Mouse (Mus musculus) forebrain, embryonic 16.5 days (tissue): Measurements from ENCODE around the gene Ttll8. TPM values are rescaled to one million over a fixed set of nuclear protein-coding genes. Genes with fewer than 3 reads are reported as not detected.
A peak's percentile ranks its signal among the peaks of the same experiment; 100 is the strongest.

ENCODE experiments used
- ATAC-seq: fragments of 200-750 bp; cut with Nextera tagmentation; 2 replicates; pipeline ENCODE4 v1.8.0; 2017; ENCODE audit warnings: mild to moderate bottlenecking, moderate library complexity
- H3K27ac ChIP-seq: fragments of 300-500 bp; sonication (generic); 2 replicates; pipeline ENCODE4 v1.5.1; 2014; ENCODE audit warnings: low read length, control low read depth
- H3K27me3 ChIP-seq: fragments of 300-500 bp; sonication (generic); replicated peaks from 2 replicates; pipeline ENCODE4 v1.6.1; 2014; ENCODE audit warnings: low read length; ENCODE audit not compliant: control insufficient read depth, insufficient read depth
- H3K36me3 ChIP-seq: fragments of 300-500 bp; sonication (generic); 2 replicates; pipeline ENCODE4 v1.6.1; 2014; ENCODE audit not compliant: control insufficient read depth, insufficient read depth
- H3K4me1 ChIP-seq: fragments of 300-500 bp; sonication (generic); replicated peaks from 2 replicates; pipeline ENCODE4 v1.6.1; 2014; ENCODE audit warnings: low read length; ENCODE audit not compliant: control insufficient read depth, insufficient read depth
- H3K4me2 ChIP-seq: fragments of 300-500 bp; sonication (generic); 2 replicates; pipeline ENCODE4 v1.6.1; 2014; ENCODE audit warnings: mild to moderate bottlenecking, low read length, control low read depth
- H3K4me3 ChIP-seq: fragments of 300-500 bp; sonication (generic); replicated peaks from 2 replicates; pipeline ENCODE4 v1.5.1; 2014; ENCODE audit warnings: mild to moderate bottlenecking, low read length, control low read depth
- H3K9ac ChIP-seq: fragments of 300-500 bp; sonication (generic); replicated peaks from 2 replicates; pipeline ENCODE4 v1.6.1; 2014; ENCODE audit warnings: low read depth, low read length, control low read depth
- H3K9me3 ChIP-seq: fragments of 300-500 bp; sonication (generic); 2 replicates; pipeline ENCODE4 v1.6.1; 2016; ENCODE audit warnings: low read length; ENCODE audit not compliant: control insufficient read depth
- WGBS: fragments of 180-500 bp; shearing (Covaris S2); extraction: QIAGEN DNeasy Blood & Tissue Kit; methylation state at CpG from one replicate; pipeline ENCODE4 v1.1.7; 2014; 5-methylcytosine and 5-hydroxymethylcytosine counted together
- polyA plus RNA-seq: library from polyadenylated mRNA; unstranded; fragments of >200 nt; fragmentation: Nextera tagmentation; extraction: Ambion mirVana; gene quantifications from 2 replicates; pipeline ENCODE4 v1.2.1, GENCODE M21; 2015

Ttll8 gene
- polyA plus RNA-seq, 1 experiment from 2014 or later, result 0.08 TPM

- H3K9me3 ChIP-seq, result no peaks in the 10 kb centered on the region
- 61% methylated on average over 7 of the region's 7 CpGs for WGBS
- H3K36me3 ChIP-seq, result peaks cover 18% of the 10 kb centered on the region; the same call in 1 of the 2 replicates
- H3K4me1 ChIP-seq, result peaks cover 18% of the 10 kb centered on the region
- H3K4me2 ChIP-seq, result no peak overlapping the region
- H3K27ac ChIP-seq, result no peak overlapping the region
- no peaks in the 10 kb centered on the region for H3K27me3 ChIP-seq
- H3K9ac ChIP-seq, result no peak overlapping the region
- H3K4me3 ChIP-seq, result no peak overlapping the region
- ATAC-seq, result no peak
Observed at GRCm38 (mm10) chr15:88866934-88867356, 87.3 kb downstream of the Ttll8 start.

DNA sequence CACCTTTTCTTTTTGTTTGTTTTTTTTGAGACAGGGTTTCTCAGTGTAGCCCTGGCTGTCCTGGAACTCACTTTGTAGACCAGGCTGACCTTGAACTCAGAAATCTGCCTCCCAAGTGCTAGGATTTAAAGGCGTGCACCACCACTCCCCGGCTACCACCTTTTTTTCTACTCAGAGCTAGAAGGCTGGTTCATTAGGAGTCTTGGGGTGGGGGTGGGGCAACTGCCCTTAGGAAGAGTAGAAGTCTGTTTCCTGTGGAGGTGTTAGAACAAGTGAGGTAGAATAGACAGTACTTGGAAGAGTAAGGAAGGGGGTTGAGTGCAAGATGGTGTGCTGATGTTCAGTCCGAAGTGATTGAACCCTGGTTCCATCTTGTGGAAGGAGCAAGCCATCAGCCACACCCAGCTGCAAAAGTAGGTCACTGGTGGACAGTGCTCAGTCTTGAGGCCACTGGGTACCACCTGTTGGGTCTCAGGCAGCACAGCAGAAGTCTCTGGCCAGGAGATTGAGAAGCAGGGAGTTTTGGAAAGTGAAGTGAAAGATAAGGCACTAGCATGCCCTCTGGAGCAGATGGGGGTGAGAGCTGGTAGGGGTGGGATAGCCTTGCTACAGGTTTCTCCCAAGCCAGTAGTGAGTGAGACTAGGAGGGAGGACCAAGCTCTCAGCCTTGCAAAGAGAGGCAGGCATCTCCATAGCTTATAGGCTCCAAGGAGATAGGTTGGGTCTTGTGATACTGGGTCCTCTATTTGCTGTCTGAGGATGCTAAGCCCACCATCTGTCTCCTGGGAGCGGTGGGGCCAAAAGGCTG is 88.1 kb downstream of the Ttll8 start:
- Histone ChIP-seq H3K4me2 (no peak overlapping the region), H3K4me3 (no peak overlapping the region), H3K9me3 (no peaks in the 10 kb centered on the region), H3K9ac (no peak overlapping the region), H3K36me3 (peaks cover 18% of the 10 kb centered on the region; the same call in 1 of the 2 replicates), H3K27me3 (no peaks in the 10 kb centered on the region), H3K4me1 (peaks cover 24% of the 10 kb centered on the region), H3K27ac (no peak overlapping the region)
- no peak for ATAC-seq
- 90% methylated on average over 4 of the region's 4 CpGs for WGBS

- 91% methylated on average over 14 of the region's 14 CpGs for WGBS
- H3K9ac ChIP-seq, result no peak overlapping the region
- H3K4me1 ChIP-seq, result peaks cover 24% of the 10 kb centered on the region
- no peak overlapping the region for H3K4me3 ChIP-seq
- H3K27ac ChIP-seq, result no peak overlapping the region
- no peak for ATAC-seq
- peaks cover 18% of the 10 kb centered on the region; the same call in 1 of the 2 replicates for H3K36me3 ChIP-seq
- H3K9me3 ChIP-seq, result no peaks in the 10 kb centered on the region
- H3K27me3 ChIP-seq, result no peaks in the 10 kb centered on the region
- no peak overlapping the region for H3K4me2 ChIP-seq
Observed at GRCm38 (mm10) chr15:88865061-88865460, 89.2 kb downstream of the Ttll8 start.

DNA sequence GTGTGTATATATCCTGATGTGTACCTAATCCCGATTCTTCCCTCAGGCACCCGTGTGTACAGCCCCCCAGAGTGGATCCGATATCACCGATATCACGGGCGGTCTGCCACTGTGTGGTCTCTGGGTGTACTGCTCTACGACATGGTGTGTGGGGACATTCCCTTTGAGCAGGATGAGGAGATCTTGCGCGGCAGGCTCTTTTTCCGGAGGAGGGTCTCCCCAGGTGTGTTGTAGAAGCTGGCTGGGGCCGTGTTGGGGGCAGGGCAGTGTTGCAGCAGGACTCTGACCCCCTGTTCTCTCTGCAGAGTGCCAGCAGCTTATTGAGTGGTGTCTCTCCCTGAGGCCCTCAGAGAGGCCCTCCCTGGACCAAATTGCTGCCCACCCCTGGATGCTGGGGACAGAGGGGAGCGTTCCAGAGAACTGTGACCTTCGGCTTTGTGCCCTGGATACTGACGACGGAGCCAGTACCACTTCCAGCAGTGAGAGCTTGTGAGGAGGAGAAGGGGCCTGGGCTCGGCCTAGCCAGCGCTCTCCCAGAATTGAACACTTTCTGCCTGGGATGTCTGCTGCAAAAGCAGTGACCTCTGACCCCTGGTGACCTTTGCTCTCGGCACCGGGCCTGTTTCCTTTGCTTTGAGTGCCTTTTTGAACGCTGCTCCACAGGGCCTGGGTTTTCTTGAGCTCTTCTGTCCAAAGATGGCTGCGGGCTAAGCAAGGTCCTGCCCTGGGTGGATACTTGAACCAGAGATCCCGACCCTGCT is 89.8 kb downstream of the Ttll8 start:
- peak overlapping the region; percentile 96 for H3K4me3 ChIP-seq
- peaks cover 24% of the 10 kb centered on the region for H3K4me1 ChIP-seq
- no peaks in the 10 kb centered on the region for H3K27me3 ChIP-seq
- peak overlapping the region; percentile 99 for H3K27ac ChIP-seq
- H3K4me2 ChIP-seq, result peak overlapping the region; percentile 85
- H3K36me3 ChIP-seq, result peaks cover 18% of the 10 kb centered on the region; the same call in 1 of the 2 replicates
- peak overlapping the region; percentile 96 for H3K9ac ChIP-seq
- ATAC-seq, result no peak; the same call in 1 of the 2 replicates
- WGBS, result 53% methylated on average over 22 of the region's 22 CpGs
- no peaks in the 10 kb centered on the region for H3K9me3 ChIP-seq

- peaks cover 24% of the 10 kb centered on the region for H3K4me1 ChIP-seq
- H3K4me3 ChIP-seq, result peak overlapping the region; percentile 96
- H3K4me2 ChIP-seq, result peak overlapping the region; percentile 85
- peak; percentile 75 for ATAC-seq
- H3K27ac ChIP-seq, result peak overlapping the region; percentile 99
- no peaks in the 10 kb centered on the region for H3K27me3 ChIP-seq
- 0% methylated on average over 38 of the region's 39 CpGs for WGBS
- peaks cover 18% of the 10 kb centered on the region; the same call in 1 of the 2 replicates for H3K36me3 ChIP-seq
- peak overlapping the region; percentile 96 for H3K9ac ChIP-seq
- no peaks in the 10 kb centered on the region for H3K9me3 ChIP-seq
Observed at GRCm38 (mm10) chr15:88863695-88864231, 90.5 kb downstream of the Ttll8 start.

DNA sequence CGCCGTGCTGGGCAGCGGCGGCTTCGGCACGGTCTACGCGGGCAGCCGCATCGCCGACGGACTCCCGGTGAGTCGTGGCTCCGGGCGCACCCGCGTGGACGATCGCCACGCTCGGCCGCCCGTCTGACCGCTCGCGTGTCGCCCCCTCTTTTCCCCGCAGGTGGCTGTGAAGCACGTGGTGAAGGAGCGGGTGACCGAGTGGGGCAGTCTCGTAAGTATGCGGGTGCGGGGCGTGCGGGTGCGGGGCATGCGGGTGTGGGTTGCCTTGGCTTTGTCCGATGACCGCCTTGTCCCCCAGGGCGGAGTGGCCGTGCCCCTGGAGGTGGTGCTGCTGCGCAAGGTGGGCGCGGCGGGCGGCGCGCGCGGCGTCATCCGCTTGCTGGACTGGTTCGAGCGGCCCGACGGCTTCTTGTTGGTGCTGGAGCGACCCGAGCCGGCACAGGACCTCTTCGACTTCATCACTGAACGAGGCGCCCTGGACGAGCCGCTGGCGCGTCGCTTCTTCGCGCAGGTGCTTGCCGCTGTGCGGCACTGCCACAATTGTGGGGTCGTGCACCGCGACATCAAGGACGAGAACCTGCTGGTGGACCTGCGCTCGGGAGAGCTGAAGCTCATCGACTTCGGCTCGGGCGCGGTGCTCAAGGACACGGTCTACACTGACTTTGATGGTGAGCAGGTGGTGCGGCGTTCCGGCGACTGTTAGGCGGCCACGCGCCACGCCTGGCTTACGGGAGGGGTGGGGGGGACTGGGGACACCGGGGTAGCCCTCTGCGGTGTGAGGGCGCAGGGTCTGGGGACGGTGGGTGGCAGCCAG is 91.1 kb downstream of the Ttll8 start:
- peak overlapping the region; percentile 85 for H3K4me2 ChIP-seq
- peaks cover 27% of the 10 kb centered on the region for H3K4me1 ChIP-seq
- ATAC-seq, result peak; percentile 0; the same call in 1 of the 2 replicates
- H3K4me3 ChIP-seq, result peak overlapping the region; percentile 96
- no peaks in the 10 kb centered on the region for H3K27me3 ChIP-seq
- H3K36me3 ChIP-seq, result peaks cover 18% of the 10 kb centered on the region; the same call in 1 of the 2 replicates
- under 1% methylated on average over 95 of the region's 98 CpGs for WGBS
- peak overlapping the region; percentile 96 for H3K9ac ChIP-seq
- H3K9me3 ChIP-seq, result no peaks in the 10 kb centered on the region
- H3K27ac ChIP-seq, result peak overlapping the region; percentile 99

DNA sequence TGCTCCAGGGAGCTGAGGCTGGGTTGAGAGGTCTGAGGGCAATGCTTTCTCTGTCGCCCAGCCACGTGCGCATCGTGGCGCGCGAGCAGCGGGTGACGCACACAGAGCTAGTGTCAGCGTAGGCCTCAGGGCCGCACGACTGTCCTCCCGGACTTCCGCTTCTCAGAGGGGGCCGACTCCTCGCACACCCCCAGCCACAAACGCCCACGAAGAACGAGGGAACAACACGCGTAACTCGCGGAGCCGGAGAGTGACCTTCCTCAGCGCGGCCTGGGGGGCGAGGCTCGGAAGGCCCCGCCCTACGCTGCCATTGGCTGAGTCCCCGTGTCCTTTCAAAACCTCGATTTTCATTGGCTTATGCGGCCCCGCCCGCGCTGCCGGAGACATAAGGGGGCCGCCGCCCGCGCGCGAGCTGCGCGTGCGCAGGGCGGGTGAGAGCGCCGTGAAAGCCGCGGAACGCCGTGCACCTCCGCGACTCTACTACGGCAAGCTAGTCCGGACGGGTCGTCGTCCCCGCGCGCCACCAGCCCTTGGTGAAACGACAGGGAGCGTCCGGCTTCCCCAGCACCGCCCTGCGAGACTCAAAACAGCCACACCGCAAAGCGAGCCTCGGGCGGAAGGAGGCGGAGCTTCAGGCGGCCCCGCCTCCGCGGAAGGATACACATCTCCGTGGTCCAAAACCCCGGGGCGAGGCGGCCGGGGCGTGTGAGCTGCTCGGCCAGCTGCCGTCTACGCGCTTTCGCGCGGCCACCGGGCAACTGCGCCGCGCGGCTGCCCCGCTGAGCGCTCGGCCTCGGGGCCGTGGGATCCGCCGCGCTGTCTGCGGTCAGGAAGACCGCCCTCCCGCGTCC is 92.2 kb downstream of the Ttll8 start, which contains the start of gene Pim3:
Gene Pim3, plus strand, starts transcription at position 415 of the 851 bp plus-strand sequence.
- peak within 1 kb of the TSS; percentile 96 for H3K4me3 ChIP-seq
- peaks cover 18% of the 10 kb centered on the region; the same call in 1 of the 2 replicates for H3K36me3 ChIP-seq
- no peaks in the 10 kb centered on the region for H3K9me3 ChIP-seq
- no peaks in the 10 kb centered on the region for H3K27me3 ChIP-seq
- WGBS, result under 1% methylated on average over 107 of the region's 107 CpGs
- H3K9ac ChIP-seq, result peak within 1 kb of the TSS; percentile 96
- peaks cover 27% of the 10 kb centered on the region for H3K4me1 ChIP-seq
- peak within 1 kb of the TSS; percentile 99 for H3K27ac ChIP-seq
- H3K4me2 ChIP-seq, result peak within 1 kb of the TSS; percentile 85
- ATAC-seq, result peak; percentile 84

DNA sequence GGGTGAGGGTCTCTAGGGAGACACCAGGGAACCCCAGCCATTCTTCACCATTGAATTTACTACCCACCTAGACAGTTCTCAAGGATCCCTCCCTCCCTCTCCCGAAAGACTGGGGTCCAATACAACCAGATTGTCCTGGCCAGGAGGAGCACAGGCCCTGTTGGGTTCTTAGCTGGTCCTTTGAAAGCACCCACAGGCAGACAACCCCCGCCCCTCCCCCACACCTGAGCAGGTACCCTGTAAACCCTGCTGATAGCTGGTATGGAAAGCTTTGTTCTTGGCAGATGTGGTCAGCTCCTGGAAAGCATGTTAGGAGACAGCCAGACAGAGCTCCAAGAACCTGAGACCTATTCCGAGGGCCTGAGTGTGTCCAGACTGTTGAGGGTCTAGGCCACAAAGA is 93.4 kb downstream of the Ttll8 start:
- Histone ChIP-seq H3K4me2 (no peak overlapping the region), H3K4me3 (no peak overlapping the region), H3K27me3 (no peaks in the 10 kb centered on the region), H3K4me1 (peaks cover 27% of the 10 kb centered on the region), H3K9me3 (no peaks in the 10 kb centered on the region), H3K36me3 (peaks cover 12% of the 10 kb centered on the region; the same call in 1 of the 2 replicates), H3K9ac (no peak overlapping the region), H3K27ac (no peak overlapping the region)
- 95% methylated on average over 3 of the region's 3 CpGs for WGBS
- no peak for ATAC-seq
